Mouse (Mus musculus) kidney, adult 11 months (tissue): ENCODE data around the gene Surf6.
A peak's percentile ranks its signal among the peaks of the same experiment; 100 is the strongest.

Source experiments
- DNase-seq: peaks from one replicate; pipeline ENCODE4 v3.0.0; 2022

The Surf6 gene

GRCm38 (mm10) chr2:26902467-26903220, at the start of gene Surf6:
TSS of gene Surf6 (minus strand) at chr2:26902879.
- peak; percentile 98 for DNase-seq

DNA sequence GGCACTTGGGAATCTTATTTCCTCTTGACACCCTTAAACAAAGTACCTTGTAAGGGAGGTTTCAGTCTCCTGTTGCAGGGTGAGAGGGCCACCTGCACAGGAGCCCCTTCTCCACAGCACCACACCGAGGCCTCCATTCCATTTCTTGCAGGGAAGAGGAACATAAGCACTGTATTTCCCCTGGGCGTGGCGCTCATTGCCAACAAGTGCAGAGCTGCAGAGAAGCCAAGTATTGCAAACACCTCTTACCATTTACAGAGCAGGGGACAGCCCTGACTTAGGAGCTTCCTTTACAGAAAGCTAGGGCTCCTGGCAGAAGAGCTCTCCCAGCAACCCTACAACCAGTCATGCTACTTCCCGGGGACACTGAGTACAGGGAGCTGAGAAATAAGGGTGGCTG, 49.5 kb upstream of the Surf6 start:
- no peak for DNase-seq

DNA sequence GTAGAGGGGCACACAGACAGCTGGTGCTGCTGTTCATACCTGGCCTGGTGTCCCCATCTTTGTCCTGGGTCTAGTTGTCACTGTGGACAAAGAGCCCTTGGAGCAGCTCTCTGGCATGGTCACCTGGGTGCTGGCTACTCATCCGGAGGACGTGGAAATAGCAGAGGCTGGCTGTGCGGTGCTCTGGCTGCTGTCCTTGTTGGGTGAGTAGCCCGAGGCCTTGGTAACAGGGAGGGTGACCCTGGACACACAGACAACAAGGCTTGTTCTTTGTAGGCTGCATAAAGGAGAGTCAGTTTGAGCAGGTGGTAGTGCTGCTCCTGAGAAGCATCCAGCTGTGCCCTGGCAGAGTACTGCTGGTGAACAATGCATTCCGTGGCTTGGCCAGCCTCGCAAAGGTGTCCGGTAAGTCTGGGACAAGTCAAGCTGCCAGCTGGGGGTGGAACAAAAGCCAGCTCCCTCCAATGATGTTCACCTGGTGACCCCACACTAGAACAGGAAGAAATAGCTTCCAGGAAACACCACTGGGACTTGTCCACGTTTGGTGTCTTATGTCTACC, 48.7 kb upstream of the Surf6 start:
- DNase-seq: no peak

DNA sequence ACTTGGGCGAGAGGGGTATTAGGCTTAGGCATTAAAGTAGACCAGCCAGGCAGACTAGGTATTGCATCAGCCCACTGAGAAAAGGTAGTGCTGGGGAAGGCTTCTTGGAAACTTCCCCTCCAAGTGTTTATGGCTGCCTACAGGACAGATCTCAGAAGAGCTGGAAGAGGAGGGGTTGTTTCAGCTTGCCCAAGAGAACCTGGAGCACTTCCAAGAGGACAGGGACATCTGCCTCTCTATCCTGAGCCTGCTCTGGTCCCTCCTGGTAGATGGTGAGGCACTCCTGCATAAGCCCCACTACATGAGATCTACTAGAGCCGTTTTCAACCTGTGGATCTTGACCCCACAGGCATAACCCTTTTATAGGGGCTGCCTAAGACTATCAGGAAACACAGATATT, 47.7 kb upstream of the Surf6 start:
- DNase-seq: no peak

GRCm38 (mm10) chr2:26943253-26943652, 40.6 kb upstream of the Surf6 start:
- DNase-seq: no peak

DNA sequence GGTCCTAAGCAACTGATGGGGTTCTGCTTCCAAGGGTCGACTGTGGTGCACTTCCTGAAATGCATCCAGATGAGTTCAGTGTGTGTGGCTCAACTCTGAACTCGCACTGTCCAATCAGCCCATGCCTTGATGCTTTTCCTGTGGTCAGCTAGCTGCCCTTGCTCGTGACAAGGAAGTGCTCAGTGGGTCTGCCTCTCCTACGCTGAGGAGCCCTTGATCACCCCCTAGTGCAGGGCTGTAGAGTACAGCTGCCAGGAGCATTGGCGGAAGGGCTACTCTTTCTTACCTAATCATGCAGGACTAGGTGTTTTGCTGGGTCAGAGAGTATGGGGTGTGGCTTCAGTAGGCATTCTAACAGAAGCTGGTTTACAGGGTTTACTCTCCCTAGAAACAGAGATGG, 38.9 kb upstream of the Surf6 start:
- peak; percentile 24 for DNase-seq

DNA sequence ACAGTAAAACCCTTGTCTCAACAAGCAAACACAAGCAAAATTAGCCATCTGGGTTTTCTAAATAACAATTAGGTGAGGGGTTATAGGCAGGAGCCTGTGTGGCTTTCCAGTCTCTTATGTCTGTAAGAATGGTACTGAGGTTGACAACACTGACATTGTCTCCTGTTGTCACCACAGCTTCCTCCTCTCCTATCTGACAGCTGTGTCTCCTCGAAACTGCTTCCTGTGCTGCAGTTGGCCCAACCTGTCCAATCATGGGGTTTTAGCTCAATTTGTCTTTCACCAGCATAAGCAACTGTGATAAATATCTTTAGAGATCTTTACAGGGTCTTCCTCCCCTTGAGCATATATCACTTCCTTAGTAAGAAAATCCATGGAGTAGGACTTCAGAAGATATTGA, 33.7 kb upstream of the Surf6 start:
- DNase-seq: no peak

DNA sequence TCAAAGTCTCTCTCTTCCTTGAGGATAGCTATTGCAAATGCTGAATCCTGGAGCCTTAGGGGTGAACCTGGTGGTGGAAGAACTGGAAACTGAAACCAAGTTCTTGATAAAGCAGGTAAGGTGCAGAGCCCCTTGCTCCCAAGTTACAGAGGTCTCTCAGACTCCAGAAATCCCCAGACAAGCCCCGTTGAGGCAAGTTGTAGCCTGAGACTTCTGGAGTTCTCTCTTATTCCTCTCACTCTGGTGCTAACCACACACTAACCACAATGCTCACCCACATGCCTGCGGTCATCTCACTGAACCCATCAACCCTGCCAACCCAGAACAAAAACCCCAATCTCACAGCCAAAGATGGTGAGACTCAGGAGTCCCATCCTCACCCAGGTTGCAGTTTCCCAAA, 32.6 kb upstream of the Surf6 start:
- DNase-seq: no peak

GRCm38 (mm10) chr2:26933304-26934055, 30.8 kb upstream of the Surf6 start, which contains the start of the genes Surf4 and Stkld1:
TSS of gene Surf4 (minus strand) at chr2:26933928.
TSS of gene Stkld1 (plus strand) at chr2:26934047.
- peak; percentile 98 for DNase-seq

DNA sequence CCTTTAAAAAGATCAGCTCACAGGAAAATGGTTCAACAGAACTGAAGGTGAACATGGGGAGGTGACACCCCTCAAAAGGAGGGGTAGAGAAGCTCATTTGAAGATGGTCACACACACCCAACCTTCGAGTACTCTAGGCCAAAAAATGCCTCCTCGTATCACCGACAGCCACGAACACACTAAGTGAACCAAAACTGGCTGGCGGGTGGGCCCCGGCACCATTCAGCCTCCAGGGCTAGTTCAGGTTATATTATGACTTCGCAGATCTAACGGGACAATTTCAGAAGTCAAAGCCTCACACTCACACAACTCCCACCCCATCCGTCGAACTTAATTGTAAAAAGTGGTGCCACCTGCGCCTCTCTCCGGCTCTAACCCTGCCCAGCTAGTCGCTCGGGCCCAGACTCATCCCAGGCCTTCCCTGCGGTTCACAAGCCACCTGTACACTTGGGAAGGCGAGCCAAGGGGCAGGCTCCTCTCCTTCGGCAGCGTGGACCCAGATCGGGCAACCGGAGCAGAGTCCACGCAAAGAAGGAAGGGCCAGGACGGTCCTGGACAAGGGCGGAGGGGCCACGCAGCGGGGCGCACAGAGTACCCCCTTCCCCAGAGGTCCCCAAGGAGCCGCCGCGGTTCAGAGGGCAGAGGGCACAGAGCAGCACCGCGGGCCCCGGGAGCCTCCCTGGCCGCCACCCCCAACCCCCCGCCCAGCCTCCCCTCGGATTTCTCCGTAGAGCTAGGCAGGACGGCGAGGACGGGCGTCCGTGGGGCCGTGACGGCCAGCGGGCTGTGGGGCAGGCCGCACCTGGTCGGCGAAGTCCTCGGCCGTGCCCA, 30.0 kb upstream of the Surf6 start:
- peak; percentile 68 for DNase-seq

DNA sequence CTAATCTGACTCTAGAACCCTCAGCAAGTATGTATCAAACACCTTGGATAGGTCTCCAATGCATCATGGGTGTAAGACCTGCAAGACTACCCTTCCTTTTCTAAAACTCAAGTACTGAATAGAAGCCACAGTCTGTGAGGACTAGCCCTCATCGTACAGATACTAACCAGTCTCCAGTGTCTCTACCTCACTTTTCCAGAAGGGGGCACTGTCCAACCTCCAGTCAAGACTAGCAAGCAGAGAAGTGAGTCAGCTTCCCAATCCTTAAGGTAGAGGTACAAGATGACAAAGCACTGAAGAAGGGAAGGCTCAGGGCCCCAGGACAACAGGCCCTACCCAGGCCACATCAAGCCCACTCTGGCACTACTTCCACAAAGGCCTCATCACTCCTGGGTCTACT, 27.7 kb upstream of the Surf6 start:
- DNase-seq: peak; percentile 58

DNA sequence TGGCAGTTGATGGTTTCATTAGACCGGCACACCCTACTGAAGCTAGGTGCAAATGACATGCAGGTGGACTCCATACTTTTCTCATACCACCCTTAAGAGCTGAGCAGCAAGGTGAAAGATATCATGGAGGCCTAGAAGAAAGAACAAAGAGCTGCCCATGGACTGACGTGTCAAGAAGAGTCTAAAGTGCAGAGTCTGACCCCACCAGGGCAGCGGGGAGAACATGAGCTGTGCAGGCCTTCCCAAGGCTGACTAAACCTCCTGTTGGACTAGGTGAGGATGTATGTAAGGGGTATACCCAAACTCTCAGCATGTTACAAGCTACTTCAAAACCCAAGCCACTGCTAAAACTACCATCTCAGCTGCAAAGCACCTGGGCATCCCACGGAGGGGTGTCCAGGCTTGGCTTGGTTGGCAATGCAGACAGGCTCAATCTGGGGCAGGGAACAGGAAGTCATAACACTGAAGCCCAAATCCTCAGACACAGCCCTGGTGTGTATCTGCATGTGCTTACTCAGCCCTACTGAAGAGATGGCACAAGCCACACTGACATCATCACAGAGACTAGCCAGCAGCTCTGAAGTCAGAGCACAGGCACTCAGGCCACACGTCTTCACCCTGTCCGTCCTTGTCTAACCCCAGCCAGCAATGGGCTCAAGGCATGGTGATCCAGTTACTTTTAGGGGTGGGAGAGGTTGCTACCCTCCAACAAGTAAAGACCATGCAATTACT, 25.2 kb upstream of the Surf6 start:
- DNase-seq: no peak

- peak; percentile 62 for DNase-seq
These were observed 19.1 kb upstream of the Surf6 start for GRCm38 (mm10) chr2:26921784-26922183.

DNA sequence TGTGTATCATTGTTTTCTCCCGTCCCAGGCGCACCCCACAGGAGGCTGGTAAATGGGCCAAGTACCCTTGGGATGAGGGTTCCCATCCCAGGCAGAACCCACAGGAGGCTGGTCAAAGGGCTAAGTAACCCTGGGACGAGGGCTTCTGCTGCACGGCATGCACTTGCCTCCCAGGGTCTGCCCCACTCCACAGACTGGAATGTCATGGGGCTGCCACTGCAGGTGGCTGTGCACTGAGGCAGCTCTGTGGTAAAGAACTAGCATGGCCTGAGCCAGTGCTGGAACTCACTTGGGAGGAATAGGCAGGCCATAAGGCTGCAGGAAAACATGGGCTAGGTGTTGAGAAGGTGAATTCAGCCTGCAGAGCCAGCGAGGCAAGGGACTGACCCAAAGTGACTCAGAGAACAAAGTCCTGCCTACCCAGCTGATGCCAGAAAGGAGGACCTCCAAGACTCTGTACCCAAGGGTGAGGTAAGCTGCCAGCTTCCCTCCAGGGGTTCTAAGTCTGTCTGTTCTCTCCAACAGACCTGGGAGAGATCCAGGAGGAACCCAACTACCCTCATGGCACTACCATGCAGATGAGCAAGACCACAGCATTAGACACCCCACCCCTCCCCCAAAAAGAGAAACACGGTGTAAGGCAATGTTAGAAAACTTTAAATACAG, 17.6 kb upstream of the Surf6 start:
- DNase-seq: peak; percentile 79

DNA sequence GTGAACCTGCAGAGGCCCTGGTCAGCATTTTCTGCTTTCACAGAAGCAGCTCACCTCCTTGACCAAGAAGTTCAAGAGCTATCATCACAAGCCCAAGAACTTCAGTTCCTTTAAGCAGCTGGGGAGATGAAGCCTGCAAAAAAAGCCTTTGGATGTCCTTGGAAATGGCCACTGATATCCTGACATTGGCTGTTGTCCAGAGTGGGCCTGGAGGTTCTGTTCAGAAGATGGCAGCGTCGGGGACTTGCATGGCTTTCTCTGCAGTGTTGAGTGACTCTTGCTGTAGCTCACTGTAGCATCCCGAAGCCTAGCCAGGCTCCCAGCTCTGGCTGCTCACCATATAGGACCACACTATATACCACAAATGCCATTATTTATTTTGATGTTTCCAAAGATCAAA, 17.0 kb upstream of the Surf6 start:
- DNase-seq: no peak

DNA sequence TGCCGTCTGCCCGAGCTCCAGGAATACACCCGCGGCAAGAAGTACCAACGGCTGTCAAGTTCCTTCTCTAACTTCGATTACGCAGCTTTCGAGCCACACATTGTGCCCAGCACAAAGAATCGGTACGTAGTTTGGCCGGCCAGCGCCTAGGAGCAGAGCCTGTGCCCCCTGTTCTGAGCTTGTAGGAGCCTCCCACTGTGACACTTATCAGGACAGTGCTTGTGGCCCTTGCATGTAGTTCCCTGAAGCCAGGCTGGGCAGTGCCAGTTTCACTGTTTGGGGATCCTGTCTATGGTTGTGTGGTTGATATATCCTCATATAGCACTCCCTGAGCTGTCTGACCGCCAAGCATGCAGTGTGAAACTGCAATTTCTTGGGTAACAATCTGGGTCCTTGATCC, 14.1 kb upstream of the Surf6 start:
- no peak for DNase-seq

GRCm38 (mm10) chr2:26915927-26916728, 13.4 kb upstream of the Surf6 start, which contains the start of the genes Surf2 and Surf1:
TSS of gene Surf2 (plus strand) at chr2:26916367.
TSS of gene Surf1 (minus strand) at chr2:26916530.
- DNase-seq: peak; percentile 80

DNA sequence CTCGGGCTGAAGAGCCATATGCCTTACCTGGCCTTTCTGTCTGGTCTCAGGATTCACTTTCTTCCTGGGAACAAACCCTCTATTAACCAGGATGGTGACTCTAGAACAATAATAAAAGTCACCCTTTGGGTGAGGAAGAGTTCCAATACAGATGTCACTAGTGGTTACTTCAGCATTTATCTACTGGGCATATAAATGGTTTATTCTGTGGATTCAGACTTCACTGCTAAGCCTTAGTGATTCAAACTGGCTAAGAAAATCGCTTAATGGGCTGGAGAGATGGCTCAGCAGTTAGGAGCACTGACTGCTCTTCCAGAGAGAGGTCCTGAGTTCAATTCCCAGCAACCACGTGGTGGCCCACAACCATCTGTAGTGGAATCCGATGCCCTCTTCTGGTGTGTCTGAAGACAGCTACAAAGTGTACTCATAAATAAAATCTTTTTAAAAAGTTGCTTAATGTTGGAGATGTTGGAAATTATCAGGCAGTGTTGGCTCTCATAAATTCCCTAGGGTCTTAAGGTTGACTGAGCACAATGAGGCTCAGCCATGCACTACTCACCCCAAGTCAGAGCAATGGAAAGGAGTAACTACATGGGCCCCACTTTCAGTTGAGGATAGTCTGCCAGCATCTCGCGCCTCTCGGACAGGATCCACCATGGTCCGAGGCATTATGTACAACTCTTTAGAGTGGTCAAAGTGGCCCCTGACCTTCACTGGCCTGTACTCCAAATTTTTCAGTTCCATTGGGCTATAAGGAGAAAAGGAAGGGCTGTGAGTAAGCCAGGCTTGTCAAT, 11.7 kb upstream of the Surf6 start:
- DNase-seq: no peak

DNA sequence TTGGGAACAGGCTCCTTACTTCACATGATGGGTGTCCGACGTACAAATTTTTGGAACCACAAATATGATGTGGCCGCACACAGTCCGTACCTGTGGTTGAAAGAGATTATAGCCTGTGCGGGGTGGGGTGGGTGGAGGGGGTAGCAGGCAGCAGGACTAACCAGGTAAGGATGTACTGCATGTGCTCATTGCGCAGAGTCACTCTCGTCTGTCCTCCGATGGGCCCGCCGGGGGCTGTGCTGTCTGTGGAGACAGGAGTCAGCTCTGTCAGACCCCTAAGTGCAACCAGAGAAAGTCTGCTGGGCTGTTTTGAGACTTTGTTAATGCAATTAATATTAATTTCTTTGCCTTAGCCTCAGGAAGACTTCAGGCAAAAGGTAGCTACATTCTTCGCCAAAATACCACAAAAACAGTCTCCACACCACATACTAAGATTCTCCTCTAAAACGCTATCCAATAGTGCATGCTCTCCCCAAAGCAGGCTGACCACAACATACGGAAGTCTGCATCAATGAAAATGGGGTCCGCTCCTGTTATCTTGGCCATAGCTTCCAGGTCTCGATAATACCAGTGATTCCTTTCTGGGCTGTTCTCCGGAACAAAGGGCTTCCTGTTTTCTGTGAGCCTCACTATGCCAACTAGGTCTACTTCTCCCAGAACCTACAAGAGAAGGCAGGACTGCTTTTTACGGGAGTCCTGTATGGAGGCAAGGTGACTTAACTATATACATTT, 10.9 kb upstream of the Surf6 start:
- no peak for DNase-seq
